Mouse (Mus musculus): Measurements from ENCODE around the gene Lars2. TPM values are rescaled to one million over a fixed set of nuclear protein-coding genes. Genes with fewer than 3 reads are reported as not detected.

The Lars2 gene
- total and polyA plus RNA-seq, 3 experiments = 5.1 to 15,188 (median 765) TPM

DNA sequence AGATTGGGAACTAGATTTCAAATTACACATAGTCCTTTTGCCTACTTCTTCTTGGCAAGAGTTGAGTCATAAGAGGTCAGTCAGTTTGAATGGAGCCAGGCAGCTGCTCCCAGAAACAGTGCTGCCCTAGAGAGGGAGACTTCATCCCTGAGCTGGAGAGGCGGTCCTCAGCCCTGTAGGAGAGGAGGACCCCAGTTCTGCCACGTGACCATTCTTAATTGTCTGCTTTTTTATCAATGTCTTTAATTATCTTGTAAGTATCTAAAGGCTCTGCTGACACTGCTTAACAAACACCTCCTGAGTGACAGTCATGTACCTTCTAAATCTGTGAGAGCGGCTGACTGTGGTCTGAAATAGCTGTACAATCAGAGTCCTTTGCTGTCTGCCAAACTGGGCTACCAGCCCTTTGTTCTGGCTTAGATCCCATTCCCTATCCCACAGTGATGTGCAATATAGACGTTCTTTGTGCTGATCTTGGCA, 100.5 kb downstream of the Lars2 start:
- TF ChIP-seq ETS1 (conservative IDR thresholded peaks at IDR 0.05; ENCODE audit: low read depth, low read length) (no peak), MAX (IDR thresholded peaks at IDR 0.05; ENCODE audit: low read length) (no peak), POLR2A (IDR thresholded peaks at IDR 0.05; ENCODE audit: low read depth, low read length) (no peak), E2F4 (IDR thresholded peaks at IDR 0.05; ENCODE audit: insufficient replicate concordance, low read depth, low read length) (no peak), CHD2 (IDR thresholded peaks at IDR 0.05; ENCODE audit: low read length) (no peak), NELFE (IDR thresholded peaks at IDR 0.05; ENCODE audit: low read depth, low read length) (no peak), SMC3 (IDR thresholded peaks at IDR 0.05; ENCODE audit: low read depth, low read length) (no peak), MAZ (IDR thresholded peaks at IDR 0.05; ENCODE audit: low read depth, low read length) (no peak), KAT2A (IDR thresholded peaks at IDR 0.05; ENCODE audit: insufficient replicate concordance, low read length) (no peak), EP300 (IDR thresholded peaks at IDR 0.05; ENCODE audit: low read length) (no peak), ZMIZ1 (IDR thresholded peaks at IDR 0.05; ENCODE audit: low read depth, low read length) (no peak), IRF4 (IDR thresholded peaks at IDR 0.05; ENCODE audit: low read depth, low read length) (no peak), NRF1 (IDR thresholded peaks at IDR 0.05; ENCODE audit: low read depth, low read length) (no peak), SIN3A (IDR thresholded peaks at IDR 0.05; ENCODE audit: low read length) (no peak), BHLHE40 (IDR thresholded peaks at IDR 0.05; ENCODE audit: low read depth, low read length) (no peak), MAFK (IDR thresholded peaks at IDR 0.05; ENCODE audit: insufficient replicate concordance, low read length) (no peak), ZKSCAN1 (IDR thresholded peaks at IDR 0.05; ENCODE audit: borderline replicate concordance, low read depth, low read length) (no peak), ZNF384 (IDR thresholded peaks at IDR 0.05; ENCODE audit: low read depth, low read length) (no peak), HCFC1 (IDR thresholded peaks at IDR 0.05; ENCODE audit: low read depth, low read length) (no peak), JUN (IDR thresholded peaks at IDR 0.05; ENCODE audit: insufficient read depth, low read depth, low read length) (no peak)
- dilution Hi-C loops (cut with MboI; ENCODE audit: extremely low pct_ligation_motif_present, extremely low pct_unique_long_range_greater_than_20kb, low sequenced_read_pairs) = no loop called here
- no peak for DNase-seq (ENCODE audit: extremely low read depth)

DNA sequence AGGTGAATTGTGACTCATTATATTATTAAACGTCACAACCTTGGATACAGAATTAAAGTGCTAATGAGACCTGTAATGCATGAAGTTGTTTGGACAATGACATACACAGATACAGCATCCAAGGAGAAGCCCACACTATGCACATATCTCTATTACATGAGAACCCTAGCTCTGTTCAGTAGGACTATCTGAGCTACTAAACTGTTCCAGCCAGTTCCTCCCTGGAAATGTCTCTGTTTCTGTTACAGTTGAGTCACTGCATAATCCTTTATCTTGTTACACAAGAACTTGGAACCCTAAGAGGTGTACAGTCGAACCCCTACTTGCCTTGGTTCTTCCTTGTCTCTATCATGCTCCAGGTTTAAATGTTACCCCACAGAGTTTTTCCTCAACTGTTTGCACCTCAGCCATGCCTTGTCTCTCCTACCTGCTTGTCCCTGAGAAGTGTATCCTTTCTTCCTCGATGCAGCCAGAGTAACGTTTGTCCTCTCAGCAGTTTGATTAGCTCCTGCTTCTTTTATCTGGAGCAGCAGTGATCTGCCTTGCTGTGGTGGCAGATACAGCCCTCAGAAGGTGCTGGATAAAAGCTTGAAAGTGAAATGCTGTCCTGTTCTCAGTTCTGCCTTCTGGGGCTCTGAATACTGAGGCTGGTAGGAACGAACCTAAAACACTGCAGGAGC, 101.8 kb downstream of the Lars2 start:
- H3K27ac ChIP-seq (ENCODE audit: insufficient read depth, low read depth) = no peak overlapping the region
- dilution Hi-C loops (cut with MboI; ENCODE audit: extremely low pct_ligation_motif_present, extremely low pct_unique_long_range_greater_than_20kb, low sequenced_read_pairs) = no loop called here

More for the DNA sequence above, 100.5 kb downstream of the Lars2 start:
- Histone ChIP-seq H3K79me2 (replicated peaks; ENCODE audit: control insufficient read depth, extremely low read depth, insufficient read depth, poor library complexity, severe bottlenecking) (no peaks in the 10 kb centered on the region), H3K36me3 (replicated peaks in 1 of 2; ENCODE audit: control insufficient read depth in 1 of 2, insufficient read depth in 1 of 2, low read length in 1 of 2) (peaks cover 9 to 63% of the 10 kb centered on the region in 2 experiments), H3K9ac (ENCODE audit: insufficient read depth, low read depth) (no peak overlapping the region), H3K4me2 (ENCODE audit: insufficient read depth, low read depth, poor library complexity, severe bottlenecking) (no peak overlapping the region), H3K4me1 (ENCODE audit: control insufficient read depth in 1 of 2, insufficient read depth in 2 of 2) (peaks cover 0 to 13% of the 10 kb centered on the region in 2 experiments; a peak in 2 of 4 replicates), H3K9me3 (replicated peaks; ENCODE audit: low read length) (no peaks in the 10 kb centered on the region), H3K27ac (ENCODE audit: insufficient read depth, low read depth) (no peak overlapping the region), H3K27me3 (replicated peaks) (no peaks in the 10 kb centered on the region), H3K4me3 (replicated peaks in 1 of 3; ENCODE audit: low read depth in 2 of 3, low read length in 2 of 3, poor library complexity in 1 of 3) (no peak overlapping the region)
- in situ Hi-C loops (cut with MboI; ENCODE audit: low pct_ligation_motif_present, low pct_unique_long_range_greater_than_20kb, low sequenced_read_pairs) = no loop called here

More for the DNA sequence above, 101.8 kb downstream of the Lars2 start:
- Histone ChIP-seq H3K4me2 (ENCODE audit: insufficient read depth, low read depth, poor library complexity, severe bottlenecking) (no peak overlapping the region), H3K9me3 (replicated peaks; ENCODE audit: low read length) (no peaks in the 10 kb centered on the region), H3K9ac (ENCODE audit: insufficient read depth, low read depth) (no peak overlapping the region), H3K27me3 (replicated peaks) (no peaks in the 10 kb centered on the region), H3K4me3 (replicated peaks in 1 of 3; ENCODE audit: low read depth in 2 of 3, low read length in 2 of 3, poor library complexity in 1 of 3) (no peak overlapping the region), H3K79me2 (replicated peaks; ENCODE audit: control insufficient read depth, extremely low read depth, insufficient read depth, poor library complexity, severe bottlenecking) (no peaks in the 10 kb centered on the region), H3K36me3 (replicated peaks in 1 of 2; ENCODE audit: control insufficient read depth in 1 of 2, insufficient read depth in 1 of 2, low read length in 1 of 2) (peaks cover 6 to 53% of the 10 kb centered on the region in 2 experiments), H3K4me1 (ENCODE audit: control insufficient read depth in 1 of 2, insufficient read depth in 2 of 2) (peaks cover 5 to 21% of the 10 kb centered on the region in 2 experiments)
- TF ChIP-seq ZC3H11A (IDR thresholded peaks at IDR 0.05; ENCODE audit: low read depth, low read length) (no peak), JUND (conservative IDR thresholded peaks at IDR 0.05; ENCODE audit: low read depth, low read length) (no peak), MEF2A (IDR thresholded peaks at IDR 0.05; ENCODE audit: borderline replicate concordance, low read depth, low read length) (no peak), E2F4 (IDR thresholded peaks at IDR 0.05; ENCODE audit: insufficient replicate concordance, low read depth, low read length) (no peak), IRF4 (IDR thresholded peaks at IDR 0.05; ENCODE audit: low read depth, low read length) (no peak), ZKSCAN1 (IDR thresholded peaks at IDR 0.05; ENCODE audit: borderline replicate concordance, low read depth, low read length) (no peak), ETS1 (conservative IDR thresholded peaks at IDR 0.05; ENCODE audit: low read depth, low read length) (no peak), CTCF (conservative IDR thresholded peaks at IDR 0.05 in 1 of 2, IDR thresholded peaks at IDR 0.05 in 1 of 2; ENCODE audit: low read depth in 2 of 2, low read length in 2 of 2) (no peak), CHD1 (IDR thresholded peaks at IDR 0.05; ENCODE audit: low read depth, low read length) (no peak), ZMIZ1 (IDR thresholded peaks at IDR 0.05; ENCODE audit: low read depth, low read length) (no peak), MAX (IDR thresholded peaks at IDR 0.05; ENCODE audit: low read length) (no peak), NRF1 (IDR thresholded peaks at IDR 0.05; ENCODE audit: low read depth, low read length) (no peak), USF2 (conservative IDR thresholded peaks at IDR 0.05; ENCODE audit: low read depth, low read length) (no peak), CHD2 (IDR thresholded peaks at IDR 0.05; ENCODE audit: low read length) (no peak), USF1 (IDR thresholded peaks at IDR 0.05; ENCODE audit: low read depth, low read length) (no peak)
- no peak for DNase-seq (ENCODE audit: extremely low read depth)
- in situ Hi-C loops (cut with MboI; ENCODE audit: low pct_ligation_motif_present, low pct_unique_long_range_greater_than_20kb, low sequenced_read_pairs) = no loop called here

Data from CH12.LX (cell line).